Mouse (Mus musculus): ENCODE measurements at regions not wholly inside any gene's neighbourhood (a gene's known extent, or its start where the extent isn't known, plus 50 kb on each side); places are given as distances from the start of the nearest gene placed in this dataset.

DNA sequence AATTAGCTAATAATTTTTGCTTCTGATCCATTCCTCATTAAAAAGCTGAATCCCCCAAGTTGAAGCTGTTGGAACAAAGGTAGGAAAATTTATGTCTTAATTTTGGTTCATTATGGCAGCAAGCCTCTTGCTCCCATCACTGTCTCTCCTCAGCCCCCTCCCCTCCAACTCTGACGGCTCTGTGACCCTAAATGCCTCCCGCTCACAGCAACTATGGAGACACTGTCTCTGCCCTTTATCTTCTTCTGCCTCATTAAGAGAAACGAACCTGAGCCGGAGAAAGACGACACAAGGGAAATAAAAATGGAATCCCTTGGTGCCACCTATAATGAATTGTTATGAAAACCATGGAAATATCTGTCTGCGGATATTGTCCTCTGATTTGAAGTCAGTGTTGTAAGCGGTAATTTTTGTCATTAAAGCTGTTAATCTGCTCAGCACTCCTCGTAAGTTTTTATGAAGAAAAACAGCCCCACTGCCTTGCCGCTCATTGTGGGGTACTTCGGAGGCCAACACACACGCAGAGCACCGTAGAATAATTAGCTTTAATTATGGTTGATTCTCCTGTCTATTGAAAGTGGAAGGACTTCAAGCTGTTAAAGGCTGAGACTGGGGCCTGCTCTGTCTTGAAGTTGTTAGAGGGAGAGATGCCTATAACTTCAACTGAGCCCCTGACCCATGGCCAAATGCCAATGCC, 208.1 kb upstream of the Clint1 start:
- DNase-seq (ENCODE audit: low spot score in 2 of 2): no peak

DNA sequence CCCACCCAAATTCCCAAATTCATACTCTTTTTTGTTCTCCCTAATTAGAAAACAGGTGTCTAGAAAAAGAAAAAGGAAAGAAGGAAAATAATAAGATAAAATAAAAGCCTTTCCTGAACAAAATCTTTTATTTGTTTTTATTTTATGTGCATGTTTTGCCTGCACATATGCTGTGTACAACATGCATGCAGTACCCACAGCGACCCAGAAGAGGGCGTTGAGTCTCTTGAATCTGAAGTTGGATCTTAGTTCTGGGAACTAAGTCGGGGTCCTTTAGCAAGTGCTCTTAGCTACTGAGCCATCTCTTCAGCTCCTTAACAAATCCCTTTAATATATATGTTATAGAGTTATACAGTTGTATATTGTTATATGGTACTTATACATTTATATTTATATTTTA, 206.0 kb upstream of the Clint1 start:
- no peak for DNase-seq (ENCODE audit: low spot score in 2 of 2)

DNA sequence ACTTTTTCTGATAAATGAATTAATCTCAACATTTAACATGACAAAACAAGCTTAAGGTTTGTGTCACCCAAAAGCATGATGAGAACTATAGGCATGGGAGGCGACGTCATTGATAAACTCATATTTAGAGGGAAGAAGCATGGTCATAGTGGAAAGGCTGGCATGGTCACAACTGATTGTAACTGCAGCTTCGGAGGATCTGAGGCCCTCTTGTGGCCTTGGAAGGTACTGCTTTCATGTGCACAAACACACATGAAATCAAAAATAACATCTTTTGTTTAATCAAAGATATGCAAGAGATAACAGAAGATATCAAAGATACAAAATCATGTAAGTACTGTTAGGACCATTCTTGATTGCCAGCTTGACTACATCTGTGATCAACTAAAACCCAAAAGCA, 204.0 kb upstream of the Clint1 start:
- no peak for DNase-seq (ENCODE audit: low spot score in 2 of 2)

DNA sequence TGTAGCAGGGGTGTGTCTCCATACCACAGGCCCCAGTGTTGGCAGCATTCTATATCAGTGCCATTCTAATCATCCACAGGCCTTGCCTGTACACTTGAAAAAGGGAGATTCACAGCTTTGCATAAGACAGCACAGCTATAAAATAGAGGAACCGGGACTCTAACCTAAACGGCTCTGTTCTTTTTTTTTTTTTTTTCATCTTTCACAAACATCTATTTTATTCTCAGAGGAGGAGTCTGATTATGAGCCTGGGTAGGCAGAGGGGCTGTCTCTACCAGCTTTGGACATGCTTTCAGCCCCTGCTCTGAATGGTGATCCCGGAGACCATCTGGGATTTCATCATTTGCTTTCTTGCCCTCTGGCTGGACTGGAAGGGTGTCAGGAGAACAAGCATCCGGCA, 195.6 kb upstream of the Clint1 start:
- no peak for DNase-seq (ENCODE audit: low spot score in 2 of 2)

DNA sequence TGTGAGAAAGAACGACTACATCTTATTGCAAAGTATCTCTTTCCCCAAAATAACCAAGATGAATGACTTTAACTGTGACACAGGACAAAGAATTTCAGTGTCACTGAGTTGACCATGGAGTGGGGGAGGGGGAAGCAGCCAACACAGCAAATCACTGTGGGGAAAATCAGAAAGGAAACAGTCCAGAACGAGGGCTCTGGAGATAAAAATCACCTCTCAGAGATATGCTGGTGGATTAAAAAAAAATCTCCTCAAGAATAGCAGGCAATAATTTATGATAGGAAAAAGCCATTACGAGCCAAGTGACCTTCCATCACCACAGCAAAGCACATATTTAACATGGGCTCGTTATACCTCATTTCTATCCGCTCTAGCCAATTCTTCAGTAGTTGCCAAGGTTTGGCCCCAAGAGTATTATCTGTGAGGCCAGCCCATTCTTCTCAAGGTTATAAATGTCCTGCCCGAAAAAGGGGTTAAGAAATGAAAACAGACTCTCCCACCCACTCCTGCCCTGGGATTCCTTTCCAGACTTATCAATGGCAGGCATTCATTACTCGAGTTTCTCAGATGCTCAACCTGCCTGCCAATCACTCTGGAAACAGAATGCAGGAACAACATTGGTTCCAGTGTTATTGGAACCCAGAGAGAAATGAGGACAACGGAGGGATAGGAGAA, 181.6 kb upstream of the Clint1 start:
- DNase-seq (ENCODE audit: low spot score in 2 of 2): no peak

DNA sequence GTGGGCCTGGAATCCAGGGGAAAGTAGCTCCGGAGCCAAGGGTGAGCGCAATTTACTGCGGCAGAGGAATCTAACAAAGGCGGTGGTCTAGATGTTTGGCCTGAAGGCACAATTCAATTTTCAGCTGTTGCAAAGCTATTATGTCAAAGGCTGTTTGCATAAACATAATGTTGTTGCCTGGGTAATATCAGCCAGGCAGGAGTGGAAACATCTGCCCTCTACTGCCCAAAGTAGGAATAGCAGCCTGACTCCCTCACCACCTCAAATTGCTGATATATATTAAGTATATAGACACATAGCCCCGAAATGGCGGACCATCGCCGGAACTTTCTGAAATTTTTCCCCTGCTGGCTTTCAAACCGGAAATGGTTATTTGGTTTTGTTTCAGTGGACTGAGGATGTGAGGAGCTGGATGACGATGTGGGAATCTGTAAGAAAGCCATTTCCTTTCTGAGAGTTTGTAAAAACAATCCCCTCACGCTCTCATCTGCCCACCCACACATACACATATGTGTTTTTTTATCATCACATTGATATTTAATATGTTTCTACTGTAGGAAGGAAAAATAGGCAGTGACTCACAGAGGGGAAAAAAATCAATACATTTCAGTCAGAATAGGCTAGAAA, 173.1 kb upstream of the Clint1 start:
- DNase-seq (ENCODE audit: low spot score in 2 of 2): peak; percentile 62 to 70

DNA sequence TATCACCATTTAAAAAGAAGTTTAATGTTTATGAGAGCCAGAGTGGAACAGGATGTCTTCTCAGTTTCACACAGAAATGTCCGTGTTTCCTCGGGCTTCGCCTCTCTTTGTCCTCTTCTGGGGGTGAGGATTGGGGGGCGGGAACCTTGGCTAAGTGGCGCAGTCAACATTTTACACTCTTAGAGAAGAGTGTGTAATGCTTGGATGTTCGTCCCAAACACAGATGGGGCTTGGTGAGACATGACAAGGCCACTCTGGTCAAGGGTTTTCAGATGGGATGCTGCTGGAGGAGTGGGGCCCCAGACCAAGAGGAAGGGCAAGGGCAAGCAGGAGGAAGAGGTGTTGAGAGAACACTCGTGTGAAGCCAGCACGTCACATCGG, 172.6 kb upstream of the Clint1 start:
- DNase-seq (ENCODE audit: low spot score in 2 of 2): no peak

DNA sequence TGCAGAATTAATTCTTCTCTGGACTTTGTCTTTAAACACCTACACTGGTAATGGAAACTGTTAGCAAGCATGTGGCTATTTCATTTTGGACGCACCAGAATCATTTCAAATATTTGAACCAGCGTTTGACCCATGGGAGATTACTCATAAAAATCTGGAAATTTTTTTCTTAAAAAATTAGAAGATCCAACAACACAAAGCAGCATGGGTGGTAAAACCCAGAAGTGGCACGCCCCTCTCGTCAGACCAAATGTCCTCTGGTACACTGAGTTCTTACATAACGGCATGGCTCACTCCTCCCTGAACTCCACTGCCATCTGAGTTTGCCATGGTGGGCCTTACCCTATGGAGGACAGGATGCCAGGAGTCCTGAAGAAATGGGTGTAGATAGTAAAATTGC, 166.3 kb upstream of the Clint1 start:
- no peak for DNase-seq (ENCODE audit: low spot score in 2 of 2)

DNA sequence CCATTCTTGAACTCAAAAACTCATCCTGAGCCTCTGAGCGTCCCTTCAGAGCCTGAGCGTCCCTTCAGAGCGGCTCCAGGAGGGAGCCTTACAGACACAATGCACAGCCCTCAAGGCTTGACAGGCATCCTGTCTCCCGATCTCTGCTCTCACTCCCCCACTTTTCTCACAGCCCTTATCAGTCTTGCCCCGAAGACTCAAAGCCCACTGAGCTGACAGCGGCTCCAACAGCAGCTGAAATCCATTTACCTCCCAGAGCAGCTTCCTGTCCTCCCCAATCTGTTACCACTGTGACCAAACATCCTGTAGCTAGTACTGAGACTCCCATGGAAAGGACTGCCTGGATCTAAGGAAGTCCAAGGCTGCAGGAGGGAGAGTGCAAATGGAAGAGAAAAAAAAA, 158.6 kb upstream of the Clint1 start:
- no peak for DNase-seq (ENCODE audit: low spot score in 2 of 2)

DNA sequence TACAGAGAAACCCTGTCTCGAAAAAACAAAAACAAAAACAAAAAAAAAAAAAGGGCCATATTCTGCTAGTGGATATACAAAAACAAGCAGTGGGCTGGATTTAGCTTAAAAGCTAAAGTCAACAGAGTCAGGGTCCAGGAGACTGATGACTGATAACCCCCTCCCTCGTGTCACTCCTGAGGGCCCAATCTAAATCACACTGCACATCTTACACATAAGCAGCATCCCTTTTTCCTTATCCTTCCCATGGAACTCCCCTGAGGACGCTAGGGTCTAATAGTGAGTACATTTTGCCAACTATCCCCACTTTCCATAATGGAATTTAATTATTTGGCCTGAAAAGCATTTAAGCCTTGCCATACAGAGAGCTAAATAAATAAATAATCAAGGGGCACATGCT, 150.3 kb upstream of the Clint1 start:
- no peak for DNase-seq (ENCODE audit: low spot score in 2 of 2)

DNA sequence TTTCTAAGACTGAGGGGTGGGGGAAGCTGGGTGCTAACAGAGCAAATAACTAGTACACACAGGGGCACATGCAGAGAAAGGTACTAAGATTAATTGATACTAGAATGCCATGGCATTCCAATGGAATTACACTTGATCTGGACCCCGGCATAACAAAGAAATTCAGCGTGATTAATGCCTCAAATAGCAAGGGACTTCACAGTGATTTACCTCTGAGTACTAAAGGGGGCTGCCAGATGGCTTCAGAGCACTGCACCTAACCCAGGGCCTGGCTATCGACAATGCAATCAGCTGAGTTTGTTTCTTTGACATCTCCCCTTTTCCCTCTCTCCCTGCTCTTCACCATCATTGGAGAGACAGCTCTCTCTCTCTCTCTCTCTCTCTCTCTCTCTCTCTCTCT, 148.9 kb upstream of the Clint1 start:
- DNase-seq (ENCODE audit: low spot score in 2 of 2): no peak

DNA sequence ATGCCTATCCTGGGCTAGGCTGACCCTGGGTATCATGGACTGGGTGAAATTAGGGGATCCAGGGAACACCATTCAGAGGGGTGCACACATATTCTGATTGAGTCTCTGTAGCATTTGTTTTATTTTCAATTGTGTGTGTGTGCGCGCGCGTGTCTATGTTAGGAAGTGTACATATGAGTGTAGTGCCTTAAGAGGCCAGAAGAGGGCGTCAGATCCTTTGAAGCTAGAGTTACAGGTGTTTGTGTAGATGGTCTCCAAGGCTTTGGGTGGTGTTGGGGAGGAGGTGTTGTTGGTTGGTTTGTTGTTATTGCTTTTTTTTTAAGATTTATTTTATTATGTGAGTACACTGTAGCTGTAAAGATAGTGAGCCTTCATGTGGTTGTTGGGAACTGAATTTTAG, 147.4 kb upstream of the Clint1 start:
- DNase-seq (ENCODE audit: low spot score in 2 of 2): no peak

DNA sequence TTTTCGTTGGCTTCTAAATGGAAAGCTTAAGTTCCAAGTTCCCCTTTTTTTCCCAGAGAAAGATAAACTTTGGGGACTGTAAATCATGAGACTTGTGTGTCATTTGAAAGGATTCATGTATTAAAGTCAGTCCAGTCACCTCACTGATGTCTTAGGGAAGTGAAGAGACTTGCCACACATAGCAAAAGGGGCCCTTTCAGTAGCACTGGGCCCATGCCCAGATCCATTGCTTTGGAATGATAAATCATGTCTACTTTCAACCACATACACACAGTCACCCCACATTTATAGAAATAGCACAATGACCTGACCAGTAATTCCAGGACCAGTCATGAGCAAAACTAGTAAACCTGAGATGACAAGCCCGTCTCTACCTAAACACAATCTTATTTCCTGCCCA, 133.2 kb upstream of the Clint1 start:
- no peak for DNase-seq (ENCODE audit: low spot score in 2 of 2)

DNA sequence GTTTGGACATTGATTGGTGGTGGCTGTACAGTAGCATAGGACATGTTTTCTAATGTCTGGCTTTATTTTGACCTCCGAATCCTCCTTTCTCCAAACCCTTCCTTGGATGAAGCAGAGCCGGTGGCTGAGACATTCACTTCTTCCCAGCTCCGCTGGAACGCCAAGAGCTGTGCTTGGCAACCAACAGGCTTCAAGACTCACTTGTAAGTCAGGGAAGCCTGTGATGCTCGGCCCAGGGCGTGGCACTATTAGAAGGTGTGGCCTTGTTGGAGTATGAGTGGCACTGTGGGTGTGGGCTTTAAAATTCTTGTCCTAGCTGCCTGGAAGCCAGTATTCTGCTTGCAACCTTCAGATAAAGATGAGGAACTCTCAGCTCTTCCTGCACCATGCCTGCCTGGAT, 132.0 kb upstream of the Clint1 start:
- no peak for DNase-seq (ENCODE audit: low spot score in 2 of 2)

DNA sequence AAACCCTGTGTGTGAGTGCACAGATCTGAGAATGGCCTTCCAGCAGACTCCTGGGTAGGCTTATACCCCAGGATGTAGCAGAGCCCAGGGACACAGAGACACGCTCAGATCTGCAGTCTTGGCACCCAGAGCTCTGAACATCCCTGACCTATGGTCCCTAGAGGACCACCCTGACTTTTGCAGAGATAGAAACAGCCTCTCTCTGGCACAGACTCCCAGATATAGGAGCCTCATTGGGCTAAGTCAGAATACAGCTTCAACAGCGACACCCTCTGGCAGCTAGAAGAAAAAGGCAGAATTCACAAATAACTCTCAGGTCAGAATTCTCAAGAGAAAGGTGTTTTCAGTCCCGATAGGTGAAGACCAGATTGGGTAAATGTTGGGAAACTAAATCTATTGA, 115.3 kb upstream of the Clint1 start:
- DNase-seq (ENCODE audit: low spot score in 2 of 2): peak in 1 of 2 experiments; percentile 20

DNA sequence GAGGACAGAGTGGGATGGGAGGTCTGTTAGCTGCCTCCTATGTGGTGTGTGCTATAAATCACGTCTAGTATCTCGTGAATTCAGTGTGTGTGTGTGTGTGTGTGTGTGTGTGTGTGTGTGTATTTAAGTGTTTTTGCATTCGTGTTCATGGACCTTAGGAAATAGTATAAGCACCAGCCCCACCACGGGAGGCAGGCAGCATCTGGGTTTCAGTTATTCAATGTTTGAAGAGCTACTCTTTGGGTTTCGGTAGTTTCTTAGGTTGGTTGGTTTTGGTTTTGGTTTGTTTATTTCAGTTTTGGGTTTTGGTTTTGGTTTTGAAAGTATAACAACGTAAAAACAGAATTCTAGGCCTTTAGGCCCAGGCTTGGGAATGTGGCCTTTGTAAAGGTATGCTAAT, 113.5 kb upstream of the Clint1 start:
- no peak for DNase-seq (ENCODE audit: low spot score in 2 of 2)

DNA sequence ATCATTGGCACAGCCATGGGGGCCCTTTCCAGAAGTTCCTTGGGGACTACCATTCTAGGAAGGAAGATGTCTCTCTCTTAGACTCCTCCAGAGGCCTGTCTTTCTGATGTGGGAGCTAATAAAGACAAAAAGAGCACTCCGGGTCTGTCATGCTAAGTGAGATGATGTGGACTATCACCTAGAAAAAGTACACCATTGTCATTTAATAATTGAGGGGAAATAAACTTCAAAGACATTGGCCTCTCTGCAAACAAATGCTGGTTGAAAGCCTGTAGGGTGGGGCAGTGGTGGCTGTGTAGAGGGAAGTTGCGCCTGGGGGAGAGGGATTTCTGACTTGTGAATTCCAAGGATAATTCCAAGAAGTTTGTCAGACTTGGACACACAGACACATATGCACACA, 105.9 kb upstream of the Clint1 start:
- DNase-seq (ENCODE audit: low spot score in 2 of 2): no peak

DNA sequence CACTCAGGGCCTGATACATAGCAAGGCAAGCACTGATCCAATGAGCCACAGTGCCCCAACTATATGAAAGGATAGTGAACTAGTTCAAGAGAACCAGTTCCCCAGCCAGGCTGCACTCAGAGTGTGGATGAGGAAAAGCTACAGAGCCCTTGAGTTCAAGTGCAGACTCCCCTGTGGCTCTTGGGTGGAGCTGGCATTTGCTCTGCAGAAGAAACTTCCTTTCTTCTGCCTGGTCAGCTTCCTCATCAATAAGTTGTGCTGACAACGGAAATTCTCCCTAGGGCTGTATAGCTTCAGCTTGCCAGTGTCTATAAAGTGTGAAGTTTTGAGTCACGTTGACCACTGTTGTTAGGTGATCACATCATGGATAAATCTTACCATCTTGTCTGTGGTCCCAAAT, 101.6 kb upstream of the Clint1 start:
- DNase-seq (ENCODE audit: low spot score in 2 of 2): no peak

DNA sequence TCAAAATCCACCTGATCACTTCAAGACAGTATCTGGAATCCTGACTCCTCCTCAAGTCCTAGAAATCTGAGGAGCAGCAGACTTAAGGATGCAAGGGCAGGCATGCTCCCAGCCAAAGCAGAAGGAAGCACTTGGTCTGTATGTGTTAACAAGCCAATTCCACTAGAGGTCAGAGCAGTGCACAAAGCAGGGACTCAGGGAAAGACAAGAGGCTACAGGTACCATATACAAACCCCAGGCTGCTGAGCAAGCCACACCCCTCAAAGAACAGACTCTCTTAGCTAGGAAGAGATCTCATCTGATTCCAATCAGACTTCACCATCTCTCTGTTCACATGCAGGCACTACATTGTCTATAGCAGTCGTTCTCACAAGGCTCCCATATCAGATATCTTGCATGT, 99.6 kb upstream of the Clint1 start:
- DNase-seq (ENCODE audit: low spot score in 2 of 2): peak; percentile 31 to 55

DNA sequence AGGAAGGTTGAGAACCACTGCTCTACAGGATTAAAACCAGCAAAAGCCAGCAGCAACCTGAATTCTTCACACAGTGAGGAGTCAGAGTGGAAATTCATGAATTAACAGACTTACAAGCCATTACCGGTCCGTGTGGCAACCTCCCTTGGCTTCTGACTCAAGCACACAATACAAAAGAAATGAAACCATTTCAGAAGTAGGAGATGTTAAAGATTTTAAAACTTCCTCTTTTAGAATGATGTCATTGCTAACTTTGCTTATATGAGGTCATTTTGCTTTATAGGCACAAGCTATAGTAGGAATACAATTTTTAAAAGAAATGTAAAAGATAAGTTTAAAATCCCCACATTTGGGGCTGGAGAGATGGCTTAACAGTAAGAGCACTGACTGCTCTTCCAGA, 99.1 kb upstream of the Clint1 start:
- DNase-seq (ENCODE audit: low spot score in 2 of 2): no peak

DNA sequence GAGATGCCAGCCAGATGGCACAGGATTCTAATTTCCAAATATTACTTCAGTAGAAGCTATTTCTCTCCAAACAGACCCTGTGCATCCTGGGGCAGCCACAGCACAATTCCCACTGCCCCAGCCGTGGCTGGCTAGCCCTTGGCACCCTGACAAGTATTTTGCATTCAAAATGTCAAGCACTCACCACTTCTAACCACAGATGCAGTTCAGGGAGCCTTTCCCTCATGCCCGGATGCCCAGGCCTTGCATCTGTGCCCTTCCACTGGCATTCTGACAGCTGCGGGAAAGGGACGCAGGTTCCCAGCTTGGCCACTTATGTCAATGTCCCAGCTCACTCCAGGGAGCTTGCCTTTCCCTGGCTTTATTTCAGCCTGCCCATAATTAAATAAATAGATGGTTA, 84.8 kb upstream of the Clint1 start:
- peak; percentile 38 to 43 for DNase-seq (ENCODE audit: low spot score in 2 of 2)

DNA sequence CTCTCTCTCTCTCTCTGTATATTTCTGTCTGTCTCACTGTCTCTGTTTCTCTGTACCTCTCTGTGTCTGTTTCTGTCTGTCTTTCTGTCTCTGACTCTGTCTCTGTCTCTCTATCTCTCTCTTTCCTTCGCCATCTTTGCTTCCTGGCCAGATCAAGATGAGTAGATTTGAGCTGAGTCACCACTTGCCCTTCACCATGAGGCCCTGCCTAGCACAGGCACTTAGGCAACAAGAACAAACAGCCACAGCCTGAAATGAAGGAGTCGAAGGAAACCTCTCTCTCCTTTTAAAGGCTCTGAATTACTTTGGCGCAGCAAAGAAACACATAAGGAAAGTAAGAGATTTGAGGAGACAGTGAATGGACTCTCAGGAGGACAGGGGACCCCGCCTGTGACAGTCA, 69.4 kb upstream of the Clint1 start:
- DNase-seq (ENCODE audit: low spot score in 2 of 2): no peak

DNA sequence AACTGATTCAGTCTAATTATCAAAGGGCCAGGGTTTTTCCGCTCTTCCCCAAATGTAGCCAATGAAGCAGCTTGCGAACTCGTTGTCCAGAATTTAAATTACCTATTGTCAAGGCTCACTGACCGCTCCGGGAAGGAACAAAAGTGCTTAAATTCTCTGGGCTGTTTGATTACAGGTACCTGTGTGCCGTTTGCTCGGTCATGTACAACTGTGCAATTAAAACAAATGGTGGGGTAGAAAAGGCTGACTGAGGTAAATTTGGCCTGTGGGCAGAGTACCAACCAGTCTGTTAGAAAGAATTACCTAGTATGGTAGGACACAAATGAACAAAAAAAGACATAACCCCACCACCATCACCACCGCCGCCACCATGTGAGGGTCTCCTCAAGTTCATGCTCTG, 66.0 kb upstream of the Clint1 start:
- DNase-seq (ENCODE audit: low spot score in 2 of 2): no peak

DNA sequence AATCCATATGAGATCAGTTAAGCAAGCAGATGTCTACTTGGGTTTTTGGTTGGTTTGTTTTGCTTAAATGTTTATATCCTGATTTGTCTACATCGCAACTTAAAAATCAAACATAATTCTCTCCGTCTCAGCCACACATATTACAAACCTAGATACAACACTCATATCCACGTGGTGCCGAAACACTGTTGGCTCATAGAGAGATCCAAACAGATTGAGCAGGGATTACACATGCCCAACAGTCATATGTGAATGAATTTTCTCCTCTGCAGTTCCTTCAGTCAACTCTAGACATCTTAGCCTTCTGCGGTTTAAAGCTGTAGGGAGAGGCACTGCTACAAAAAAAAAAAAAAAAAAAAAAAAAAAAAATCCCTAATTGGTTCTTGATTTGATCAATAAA, 64.4 kb upstream of the Clint1 start:
- DNase-seq (ENCODE audit: low spot score in 2 of 2): no peak
